In genomic region chr7:37837372-37837771, GRCm38 (mm10) we compare ENCODE assay signal across 27 mouse cellular contexts.
A peak's percentile ranks its signal among the peaks of the same experiment; 100 is the strongest.
DNase-seq lines count a peak whose midpoint lies in the region; ATAC-seq and TF ChIP-seq lines count a peak whose summit lies in the region.
"Had no signal": no experiment of that assay in that cellular context is flagged by ENCODE, and none has a peak within 500 bp of the region (broad histone marks: within the 10 kb centered on the region; RNA-seq: fewer than 3 reads in every experiment).

No protein-coding gene starts in this region.

- no peak for TF ChIP-seq CTCF in heart, adult 2 months (IDR thresholded peaks at IDR 0.05)
- no peak for TF ChIP-seq CTCF in heart, postnatal 0 days (IDR thresholded peaks at IDR 0.05; ENCODE audit: low read depth)

- peak overlapping the region; percentile 57 for H3K27ac ChIP-seq in heart, adult 2 months
- peak overlapping the region; percentile 80 for H3K27ac ChIP-seq in heart, embryonic 12.5 days (ENCODE audit: poor library complexity, severe bottlenecking)
- peak overlapping the region; percentile 89 for H3K27ac ChIP-seq in heart, postnatal 0 days (ENCODE audit: low read depth)
- no peak overlapping the region for H3K27ac ChIP-seq in forebrain, embryonic 13.5 days
- H3K27ac ChIP-seq: embryonic facial prominence, embryonic 12.5 days; forebrain, embryonic 10.5 days; hindbrain, embryonic 13.5 days; liver, embryonic 14.5 days; stomach, embryonic 15.5 days had no signal

- H3K9me3 ChIP-seq in heart, embryonic 12.5 days (replicated peaks) = no peaks in the 10 kb centered on the region
- no peaks in the 10 kb centered on the region for H3K9me3 ChIP-seq in heart, postnatal 0 days (replicated peaks; ENCODE audit: control insufficient read depth, low read length)
- H3K9me3 ChIP-seq in forebrain, embryonic 13.5 days (replicated peaks) = no peaks in the 10 kb centered on the region
- H3K9me3 ChIP-seq: embryonic facial prominence, embryonic 12.5 days; forebrain, embryonic 10.5 days; hindbrain, embryonic 13.5 days; stomach, embryonic 15.5 days had no signal

- intact Hi-C loops in heart, adult 2 months (cut with DNase I) = no loop called here

- no peak overlapping the region for H3K4me2 ChIP-seq in heart, embryonic 12.5 days
- H3K4me2 ChIP-seq in heart, postnatal 0 days (ENCODE audit: low read depth, low read length) = no peak overlapping the region
- no peak overlapping the region for H3K4me2 ChIP-seq in forebrain, embryonic 13.5 days
- H3K4me2 ChIP-seq: embryonic facial prominence, embryonic 12.5 days; hindbrain, embryonic 13.5 days; midbrain, embryonic 11.5 days; stomach, embryonic 15.5 days had no signal

- peaks cover 2% of the 10 kb centered on the region; the same call in 1 of the 2 replicates for H3K4me1 ChIP-seq in heart, adult 2 months (ENCODE audit: control insufficient read depth, insufficient read depth, low read length)
- peaks cover 31% of the 10 kb centered on the region for H3K4me1 ChIP-seq in heart, embryonic 12.5 days (replicated peaks)
- 0 out of 2 replicates have a peak, but pooled peaks cover 7% of the 10 kb centered on the region for H3K4me1 ChIP-seq in heart, postnatal 0 days (ENCODE audit: control insufficient read depth, insufficient read depth)
- H3K4me1 ChIP-seq in forebrain, embryonic 13.5 days = peaks cover 29% of the 10 kb centered on the region

- DNase-seq in cerebellum, postnatal 10 days = peak; percentile 17 to 25
- DNase-seq in cerebellum, adult 8-10 months = no peak
- peak; percentile 20 to 25 for DNase-seq in heart, adult 2 months
- DNase-seq in heart, postnatal 0 days (ENCODE audit: low spot score) = peak; percentile 54
- no peak for DNase-seq in lung, postnatal 14 days
- no peak for DNase-seq in lung, postnatal 36 days
- DNase-seq: cerebellum, adult 9-10 months; embryo, embryonic 11 days; kidney, postnatal 14 days; layer of hippocampus, adult 9-11 months; liver; lung, adult 2 months; right cerebral cortex, postnatal 25 days; thymus, postnatal 25 days had no signal

- H3K79me2 ChIP-seq in heart, adult 2 months (replicated peaks; ENCODE audit: control insufficient read depth, insufficient read depth, low read length) = no peaks in the 10 kb centered on the region

- WGBS in heart, adult 2 months = 48% methylated on average over 5 of the region's 5 CpGs
- 52% methylated on average over 5 of the region's 5 CpGs for WGBS in heart, embryonic 12.5 days
- WGBS in heart, postnatal 0 days = 32% methylated on average over 5 of the region's 5 CpGs
- WGBS in forebrain, embryonic 13.5 days = 89% methylated on average over 5 of the region's 5 CpGs

- no peak for TF ChIP-seq POLR2A in heart, adult 2 months (IDR thresholded peaks at IDR 0.05; ENCODE audit: insufficient read depth, low read depth, low read length)

- TF ChIP-seq EP300 in heart, adult 2 months (IDR thresholded peaks at IDR 0.05; ENCODE audit: insufficient read depth, low read depth, low read length) = 0 out of 2 replicates have a peak, but pooled peaks have one; percentile 21
- no peak for TF ChIP-seq EP300 in heart, postnatal 0 days (IDR thresholded peaks at IDR 0.05; ENCODE audit: low read depth)

- peak; percentile 20; the same call in 1 of the 2 replicates for ATAC-seq in heart, embryonic 12.5 days (ENCODE audit: insufficient number of reproducible peaks, low FRiP score)
- peak; percentile 86 for ATAC-seq in heart, postnatal 0 days (ENCODE audit: insufficient read depth, low read depth)
- ATAC-seq in forebrain, embryonic 13.5 days = no peak
- ATAC-seq: activated CD4-positive, CD25-positive, alpha-beta regulatory T cell, adult 4 months; forebrain, embryonic 16.5 days; intestine, postnatal 0 days; midbrain, embryonic 16.5 days had no signal

- no peaks in the 10 kb centered on the region for H3K36me3 ChIP-seq in heart, adult 2 months (ENCODE audit: control insufficient read depth, insufficient read depth, low read length)
- no peaks in the 10 kb centered on the region for H3K36me3 ChIP-seq in heart, embryonic 12.5 days
- H3K36me3 ChIP-seq in heart, postnatal 0 days (replicated peaks; ENCODE audit: control insufficient read depth, insufficient read depth, low read length) = no peaks in the 10 kb centered on the region
- no peaks in the 10 kb centered on the region for H3K36me3 ChIP-seq in forebrain, embryonic 13.5 days (ENCODE audit: poor library complexity, severe bottlenecking)
- H3K36me3 ChIP-seq: embryonic facial prominence, embryonic 12.5 days; forebrain, embryonic 10.5 days; hindbrain, embryonic 13.5 days; stomach, embryonic 15.5 days had no signal

- H3K9ac ChIP-seq in heart, adult 2 months (ENCODE audit: low read depth, low read length) = no peak overlapping the region
- H3K9ac ChIP-seq in heart, embryonic 12.5 days = no peak overlapping the region
- H3K9ac ChIP-seq in heart, postnatal 0 days (replicated peaks; ENCODE audit: low read depth, low read length) = no peak overlapping the region
- H3K9ac ChIP-seq in forebrain, embryonic 13.5 days = no peak overlapping the region
- H3K9ac ChIP-seq: embryonic facial prominence, embryonic 12.5 days; hindbrain, embryonic 13.5 days; liver, embryonic 14.5 days; stomach, embryonic 15.5 days had no signal

- H3K27me3 ChIP-seq in heart, adult 2 months (ENCODE audit: control insufficient read depth, insufficient read depth, low read length) = no peaks in the 10 kb centered on the region
- H3K27me3 ChIP-seq in heart, embryonic 12.5 days (replicated peaks) = no peaks in the 10 kb centered on the region
- H3K27me3 ChIP-seq in heart, postnatal 0 days (ENCODE audit: control insufficient read depth, insufficient read depth, low read length) = no peaks in the 10 kb centered on the region
- H3K27me3 ChIP-seq in forebrain, embryonic 13.5 days = 0 out of 2 replicates have a peak, but pooled peaks cover 4% of the 10 kb centered on the region
- H3K27me3 ChIP-seq: CH12.LX; embryonic facial prominence, embryonic 12.5 days; hindbrain, embryonic 13.5 days; stomach, embryonic 15.5 days had no signal

- no peak overlapping the region for H3K4me3 ChIP-seq in heart, adult 2 months
- no peak overlapping the region for H3K4me3 ChIP-seq in heart, embryonic 12.5 days
- H3K4me3 ChIP-seq in heart, postnatal 0 days (ENCODE audit: low read depth, low read length) = no peak overlapping the region
- H3K4me3 ChIP-seq in forebrain, embryonic 13.5 days = no peak overlapping the region
- H3K4me3 ChIP-seq: embryonic facial prominence, embryonic 12.5 days; forebrain, embryonic 10.5 days; hindbrain, embryonic 13.5 days; stomach, embryonic 15.5 days had no signal

Comparison
In these comparisons a context has a peak if more than half of its experiments do, and no peak if none do; other contexts are left out.
1. DNase-seq: peak in cerebellum, postnatal 10 days (2 of 2), heart, adult 2 months (2 of 2) and heart, postnatal 0 days (single experiment); none in cerebellum, adult 8-10 months (single experiment), lung, postnatal 14 days (single experiment) and lung, postnatal 36 days (single experiment).